Mouse (Mus musculus) G1E (cell line): ENCODE results near the gene Tinag.

Experiments
- CTCF ChIP-seq: IDR thresholded peaks from 2 replicates; pipeline ENCODE4 v1.5.1; 2012; ENCODE audit warnings: low read depth, low read length, inconsistent platforms, mixed read lengths
- TAL1 ChIP-seq: conservative IDR thresholded peaks from 2 replicates; pipeline ENCODE4 v1.6.1; 2012; ENCODE audit warnings: low read depth, low read length, inconsistent platforms, mixed read lengths

DNA sequence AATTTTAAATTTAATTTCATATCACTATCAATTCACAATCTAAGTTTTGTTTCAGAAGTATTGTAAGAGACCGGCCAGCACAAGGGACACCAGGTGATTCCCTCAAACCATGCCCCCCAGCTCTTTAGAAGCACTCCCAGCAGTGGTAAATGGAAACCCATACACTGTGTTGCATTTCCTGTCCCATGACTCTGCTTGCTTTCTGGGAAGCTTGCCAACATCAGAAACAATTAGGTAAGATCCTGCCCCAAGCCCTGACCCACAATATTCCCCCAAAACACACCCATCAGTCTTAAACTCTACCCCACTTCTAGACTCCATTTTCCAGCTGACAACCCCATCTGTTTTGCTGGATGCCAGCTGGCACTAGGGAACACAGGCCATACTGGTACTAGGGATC is 110.8 kb downstream of the Tinag start:
- TF ChIP-seq CTCF (no peak), TAL1 (no peak)
